Mouse (Mus musculus) heart, postnatal 36 days (tissue): ENCODE results near the gene Atxn7. TPM values are rescaled to one million over a fixed set of nuclear protein-coding genes. Genes with fewer than 3 reads are reported as not detected.

ENCODE experiments used
- DNase-seq, 2 experiments: peaks; one replicate each; pipeline ENCODE4 v3.0.0; 2021 to 2022
- intact Hi-C: fragments of 180-260 bp; cut with DNase I; formaldehyde crosslinking; loops from one replicate; pipeline ENCODE4 v1.15.1; 2025
- total RNA-seq, 2 experiments: library from RNA; stranded (reverse); gene quantifications; 2 replicates each; pipeline ENCODE4 v1.2.3; 2021

The Atxn7 gene
- total RNA-seq, 2 experiments from 2014 or later: 16.3 to 16.5 TPM

DNA sequence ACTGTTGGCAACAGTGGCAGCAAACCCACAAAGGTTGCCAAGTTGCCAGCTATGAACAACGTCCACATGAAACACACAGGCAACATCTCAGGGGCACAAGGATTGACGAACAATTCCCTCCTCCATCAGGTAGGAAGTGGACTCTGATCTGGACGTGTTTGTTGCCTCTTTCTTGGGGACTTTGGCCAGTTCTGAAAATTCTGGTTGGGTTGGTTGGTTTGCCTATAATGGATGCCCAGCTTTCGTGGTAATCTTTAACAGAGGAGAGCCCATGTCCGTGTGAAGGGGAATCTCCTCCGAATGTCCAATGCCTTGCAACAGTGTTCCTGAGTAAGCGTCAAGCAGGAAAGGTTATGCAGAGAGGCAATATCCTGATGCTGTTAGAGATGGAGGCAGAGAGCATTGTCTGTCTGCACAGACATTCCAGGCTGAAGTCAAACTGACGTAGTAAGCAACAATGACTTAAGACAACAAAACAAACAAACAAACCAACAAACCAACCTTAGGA is 139.6 kb downstream of the Atxn7 start:
- intact Hi-C loops: no loop called here
- no peak for DNase-seq

DNA sequence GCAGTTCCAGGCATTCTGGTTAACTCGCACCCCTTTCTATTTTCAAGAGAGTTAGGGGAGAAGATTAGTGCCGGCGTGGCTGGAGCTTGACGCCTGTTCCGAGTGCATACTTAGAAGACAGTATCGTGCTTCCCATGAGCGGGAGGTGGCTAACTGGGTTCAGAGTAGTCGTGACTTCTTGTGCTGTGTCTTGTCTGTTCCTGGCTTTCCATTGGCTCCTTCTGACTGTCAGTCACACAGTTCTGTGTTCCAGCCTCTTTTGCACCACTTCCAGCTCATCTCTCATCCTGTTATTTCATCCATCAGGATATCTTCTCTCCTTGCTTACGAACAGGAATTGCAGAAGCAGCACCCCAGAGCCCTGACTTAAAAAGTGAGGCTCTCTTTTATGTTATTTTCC is 140.1 kb downstream of the Atxn7 start:
- intact Hi-C loops: no loop called here

DNA sequence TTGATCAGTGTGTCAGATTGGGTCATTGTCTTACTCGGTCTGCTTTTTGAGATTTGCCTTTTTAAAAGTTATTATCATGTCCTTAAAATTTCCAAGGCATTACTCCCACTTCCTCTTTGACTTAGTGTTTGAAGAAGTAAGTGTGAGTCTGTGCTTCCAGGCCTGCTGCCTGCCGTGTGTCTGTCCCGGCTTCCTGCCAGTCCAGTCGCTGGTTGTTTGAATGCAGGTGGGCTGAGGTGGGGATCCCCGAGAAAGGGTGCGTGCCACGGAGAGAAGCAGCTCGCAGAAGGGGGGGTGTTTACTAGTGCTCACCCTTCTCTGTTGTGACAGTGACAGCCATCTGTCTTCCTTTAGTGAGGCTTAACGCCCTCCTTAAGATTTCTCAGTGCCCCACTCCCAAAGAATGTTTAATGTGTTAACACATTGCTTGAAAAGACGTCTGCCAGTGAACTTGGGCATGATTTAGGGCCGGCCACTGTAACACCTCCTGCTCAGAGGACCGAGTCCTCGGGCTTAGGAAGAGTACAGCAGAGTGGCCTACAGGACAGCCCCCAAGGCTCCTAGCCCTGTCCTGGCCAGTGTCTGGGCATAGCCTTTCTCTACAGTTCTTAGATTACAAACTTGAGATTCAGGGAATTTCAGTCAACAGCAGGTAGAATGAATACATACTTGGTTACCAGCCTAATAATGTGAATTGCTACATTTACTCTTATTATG is 143.1 kb downstream of the Atxn7 start:
- DNase-seq: no peak
- intact Hi-C loops: no loop called here

More for the DNA sequence above, 140.1 kb downstream of the Atxn7 start:
- DNase-seq: no peak

DNA sequence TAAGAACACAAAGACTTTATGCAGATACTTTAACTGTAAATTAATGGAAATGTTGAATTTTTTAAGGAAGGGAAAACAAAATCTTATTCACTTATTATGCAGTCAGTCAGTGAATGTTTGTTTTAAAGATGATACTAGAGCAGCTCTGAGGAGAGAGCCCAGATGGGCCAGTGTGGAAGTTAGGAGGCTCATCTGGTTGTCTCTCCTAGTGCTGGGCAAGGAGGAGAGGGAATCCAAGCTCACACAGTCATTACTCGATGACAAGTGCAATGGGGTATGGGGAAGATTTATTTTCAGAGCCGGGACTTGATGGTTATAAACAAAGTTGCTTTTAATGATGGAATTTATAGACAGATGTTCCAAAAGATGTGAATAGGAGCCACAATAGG is 143.7 kb downstream of the Atxn7 start:
- intact Hi-C loops: no loop called here
- DNase-seq: no peak

DNA sequence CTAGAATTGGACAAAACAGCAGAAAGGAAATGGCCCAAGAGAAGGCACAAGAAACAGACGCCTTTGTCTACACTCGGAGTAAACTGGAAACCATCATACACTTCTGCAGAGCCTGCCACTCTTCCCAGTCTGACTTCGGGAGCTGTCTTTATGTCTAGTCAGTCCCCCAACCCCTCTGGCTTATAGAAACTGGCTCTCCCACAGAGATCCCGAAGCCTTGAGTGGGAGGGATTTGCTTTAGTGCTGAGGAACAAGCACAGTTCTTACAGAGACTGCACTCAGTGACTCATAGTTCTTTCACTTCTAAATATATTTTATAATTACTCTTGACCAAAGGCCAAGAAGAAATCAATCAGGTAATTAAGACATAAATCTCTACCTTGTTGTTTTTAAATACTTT is 149.5 kb downstream of the Atxn7 start:
- intact Hi-C loops: no loop called here
- no peak for DNase-seq

DNA sequence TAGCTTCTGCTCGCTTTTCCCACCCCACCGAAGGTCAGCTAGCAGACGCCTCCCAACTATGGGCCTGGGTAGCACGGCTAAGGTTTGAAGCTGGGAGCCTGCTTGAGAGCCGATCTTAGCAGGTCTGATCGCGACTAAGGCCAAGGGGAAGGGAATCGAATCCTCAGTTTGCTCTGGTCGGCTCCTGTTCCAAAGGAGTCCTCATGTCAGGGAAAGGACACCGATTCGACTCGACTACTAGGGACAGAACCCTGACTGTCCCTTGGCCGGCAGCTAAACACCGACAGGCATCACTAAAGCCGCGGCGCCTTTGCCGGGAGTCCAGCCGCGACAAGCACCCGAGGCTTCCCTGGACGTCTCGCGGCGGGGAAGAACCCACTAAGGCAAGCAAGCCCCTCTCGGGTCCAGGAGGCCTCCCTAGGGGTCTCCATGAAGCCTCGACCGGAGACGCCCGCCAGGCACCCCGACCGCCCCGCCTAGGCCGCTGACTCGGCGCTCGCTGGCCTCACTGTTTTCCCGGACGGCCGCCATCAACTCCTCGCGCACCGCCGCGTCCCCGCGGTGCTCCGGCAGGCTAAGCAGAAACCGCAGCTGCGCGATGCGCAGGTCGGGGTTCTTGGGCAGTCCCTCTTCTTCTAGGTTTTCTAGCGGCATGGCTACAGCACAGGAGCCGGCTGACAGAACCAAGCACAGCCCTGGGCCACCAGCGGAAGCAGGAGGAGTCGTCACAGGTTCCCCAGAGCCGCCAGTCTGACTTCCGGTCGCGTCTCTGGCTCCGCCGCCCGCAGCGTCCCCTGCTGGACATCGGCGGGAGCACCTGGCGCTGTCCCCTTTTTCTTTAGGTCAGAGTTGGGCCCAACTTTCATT is 159.2 kb downstream of the Atxn7 start, which contains the start of gene Psmd6:
Gene Psmd6, minus strand, starts transcription at position 755 of the 867 bp plus-strand sequence.
- DNase-seq: peak; percentile 91 to 95
- intact Hi-C loops: loop anchor here (1.0 kb wide), 1 partner anchor 21 kb away; no protein-coding TSS in a partner anchor

Other genes starting within 250 kb of the Atxn7 start
- gene Gm281, start 47.0 kb upstream of the Atxn7 start, total RNA-seq: not detected
- 10 to 100 TPM; 97.2 to 98.6 TPM for gene Thoc7, start 412 bp downstream of the Atxn7 start, total RNA-seq
- gene Psmd6, start 159.5 kb downstream of the Atxn7 start, total RNA-seq: 10 to 100 TPM; 83.0 to 89.4 TPM
- not detected for gene Olfr720, start 225.4 kb downstream of the Atxn7 start, total RNA-seq